Mouse (Mus musculus): Measurements from ENCODE around the gene Hist1h3d. TPM values are rescaled to one million over a fixed set of nuclear protein-coding genes. Genes with fewer than 3 reads are reported as not detected.

Gene Hist1h3d
- total and polyA plus RNA-seq, 3 experiments: 1.4 to 150 TPM; not detected in 1

GRCm38 (mm10) chr13:23620733-23621531 lies 45.4 kb downstream of the Hist1h3d start, which contains the start of gene Hist1h2be:
Gene Hist1h2be (minus strand): TSS chr13:23621124.
- peak within 1 kb of the TSS; percentile 88 for H3K9ac ChIP-seq (ENCODE audit: control insufficient read depth, low read depth, low read length, poor library complexity, severe bottlenecking)
- DNase-seq (ENCODE audit: low read depth, low spot score): peak; percentile 96
- H3K4me1 ChIP-seq (ENCODE audit: control insufficient read depth in 1 of 2, insufficient read depth in 2 of 2, low read length in 2 of 2): peaks cover 0 to 10% of the 10 kb centered on the region in 2 experiments; a peak in 2 of 4 replicates
- peaks cover 0 to 9% of the 10 kb centered on the region in 2 experiments; a peak in 2 of 4 replicates for H3K36me3 ChIP-seq (ENCODE audit: control insufficient read depth in 1 of 2, insufficient read depth in 2 of 2, low read length in 2 of 2)
- peak within 1 kb of the TSS; percentile 95 for H3K27ac ChIP-seq (ENCODE audit: control insufficient read depth, low read depth, low read length)
- H3K27me3 ChIP-seq (ENCODE audit: control insufficient read depth in 1 of 2, insufficient read depth in 2 of 2, low read length in 2 of 2): peaks cover 0 to 2% of the 10 kb centered on the region in 2 experiments; a peak in 1 of 4 replicates
- peak within 1 kb of the TSS; percentile 38 to 49 for H3K4me3 ChIP-seq (ENCODE audit: control insufficient read depth in 1 of 2, insufficient read depth in 1 of 2, low read depth in 2 of 2, low read length in 2 of 2)
- peaks cover 2% of the 10 kb centered on the region; the same call in 1 of the 2 replicates for H3K79me2 ChIP-seq (ENCODE audit: control insufficient read depth, insufficient read depth, low read length, poor library complexity)
- no peaks in the 10 kb centered on the region for H3K9me3 ChIP-seq (replicated peaks; ENCODE audit: insufficient read depth, low read length)
- no peak for TF ChIP-seq ZMIZ1 (IDR thresholded peaks at IDR 0.05; ENCODE audit: low read depth, low read length)
- TF ChIP-seq E2F4 (IDR thresholded peaks at IDR 0.05; ENCODE audit: borderline replicate concordance, low read depth, low read length): no peak
- TF ChIP-seq POLR2AphosphoS5 (IDR thresholded peaks at IDR 0.05; ENCODE audit: borderline replicate concordance, low read depth, low read length): no peak; the same call in 1 of the 2 replicates
- no peak for TF ChIP-seq GABPA (IDR thresholded peaks at IDR 0.05; ENCODE audit: low read depth, low read length)
- no peak for TF ChIP-seq BHLHE40 (IDR thresholded peaks at IDR 0.05; ENCODE audit: borderline replicate concordance, low read depth, low read length)
- 0 out of 2 replicates have a peak, but pooled peaks have one; percentile 14 for TF ChIP-seq MYC (IDR thresholded peaks at IDR 0.05; ENCODE audit: low read depth, low read length)
- TF ChIP-seq NELFE (IDR thresholded peaks at IDR 0.05; ENCODE audit: low read depth, low read length): peak; percentile 42; the same call in 1 of the 2 replicates
- TF ChIP-seq SIN3A (IDR thresholded peaks at IDR 0.05; ENCODE audit: low read length): peak; percentile 57
- TF ChIP-seq CTCF (IDR thresholded peaks at IDR 0.05 in 2 of 3, conservative IDR thresholded peaks at IDR 0.05 in 1 of 3; ENCODE audit: control insufficient read depth in 1 of 3, insufficient read depth in 1 of 3, low read depth in 2 of 3, low read length in 3 of 3, poor library complexity in 1 of 3, severe bottlenecking in 1 of 3): no peak
- TF ChIP-seq MAZ (IDR thresholded peaks at IDR 0.05; ENCODE audit: low read depth, low read length): no peak
- no peak for TF ChIP-seq ELF1 (IDR thresholded peaks at IDR 0.05; ENCODE audit: low read depth, low read length)
- TF ChIP-seq EP300 (IDR thresholded peaks at IDR 0.05; ENCODE audit: low read depth in 1 of 2, low read length in 2 of 2): 0 out of 4 replicates have a peak, but pooled peaks have one; percentile 27 to 33
- no peak for TF ChIP-seq POLR2AphosphoS2 (IDR thresholded peaks at IDR 0.05; ENCODE audit: low read length)
- peak; percentile 53 for TF ChIP-seq GATA1 (IDR thresholded peaks at IDR 0.05; ENCODE audit: low read depth, low read length)
- TF ChIP-seq MAFK (IDR thresholded peaks at IDR 0.05; ENCODE audit: borderline replicate concordance, low read depth, low read length): peak; percentile 22; the same call in 1 of the 2 replicates
- TF ChIP-seq USF1 (IDR thresholded peaks at IDR 0.05; ENCODE audit: low read depth, low read length): no peak
- no peak for TF ChIP-seq POLR2A (IDR thresholded peaks at IDR 0.05; ENCODE audit: control insufficient read depth in 1 of 2, insufficient read depth in 1 of 2, low read depth in 1 of 2, low read length in 2 of 2, poor library complexity in 1 of 2)
- no peak for TF ChIP-seq RCOR1 (IDR thresholded peaks at IDR 0.05; ENCODE audit: low read depth, low read length)
- no peak for TF ChIP-seq SMC3 (IDR thresholded peaks at IDR 0.05; ENCODE audit: low read depth, low read length)
- peak; percentile 98 for TF ChIP-seq TBP (IDR thresholded peaks at IDR 0.05; ENCODE audit: low read depth, low read length)
- TF ChIP-seq USF2 (IDR thresholded peaks at IDR 0.05; ENCODE audit: borderline replicate concordance in 1 of 2, insufficient read depth in 1 of 2, low read depth in 1 of 2, low read length in 2 of 2): no peak
- TF ChIP-seq MXI1 (IDR thresholded peaks at IDR 0.05; ENCODE audit: low read depth, low read length): peak; percentile 63
- peak; percentile 45 for TF ChIP-seq HCFC1 (IDR thresholded peaks at IDR 0.05; ENCODE audit: low read depth, low read length)
- peak; percentile 21; the same call in 1 of the 2 replicates for TF ChIP-seq TAL1 (IDR thresholded peaks at IDR 0.05; ENCODE audit: low read length)
- no peak for TF ChIP-seq UBTF (IDR thresholded peaks at IDR 0.05; ENCODE audit: borderline replicate concordance, insufficient read depth, low read depth, low read length)
- TF ChIP-seq ZNF384 (IDR thresholded peaks at IDR 0.05; ENCODE audit: low read depth, low read length): peak; percentile 70
- peak; percentile 40; the same call in 1 of the 2 replicates for TF ChIP-seq ETS1 (IDR thresholded peaks at IDR 0.05; ENCODE audit: low read depth, low read length)
- no peak for TF ChIP-seq MEF2A (IDR thresholded peaks at IDR 0.05; ENCODE audit: extremely low read depth, insufficient replicate concordance, low read depth, low read length, poor library complexity, severe bottlenecking)
- peak; percentile 81; the same call in 1 of the 2 replicates for TF ChIP-seq CHD1 (IDR thresholded peaks at IDR 0.05; ENCODE audit: low read depth, low read length)
- no peak for TF ChIP-seq KAT2A (conservative IDR thresholded peaks at IDR 0.05; ENCODE audit: low read depth, low read length)
- no peak for TF ChIP-seq RAD21 (IDR thresholded peaks at IDR 0.05; ENCODE audit: low read depth, low read length)
- peak; percentile 71 for TF ChIP-seq MYB (IDR thresholded peaks at IDR 0.05; ENCODE audit: low read depth, low read length)
- peak; percentile 39; the same call in 1 of the 2 replicates for TF ChIP-seq JUND (IDR thresholded peaks at IDR 0.05; ENCODE audit: low read depth, low read length)
- peak; percentile 42 for TF ChIP-seq CHD2 (IDR thresholded peaks at IDR 0.05; ENCODE audit: low read length)
- no peak for TF ChIP-seq NRF1 (IDR thresholded peaks at IDR 0.05; ENCODE audit: insufficient read depth, low read depth, low read length, poor library complexity, severe bottlenecking)
